Mouse (Mus musculus) thymus, postnatal 0 days (tissue): ENCODE measurements around the gene Arhgap30. TPM values are rescaled to one million over a fixed set of nuclear protein-coding genes. Genes with fewer than 3 reads are reported as not detected.

ENCODE experiments used
- DNase-seq: peaks from one replicate; pipeline ENCODE4 v3.0.0-alpha.2; 2015; ENCODE audit warnings: low spot score
- polyA plus RNA-seq: library from polyadenylated mRNA; unstranded; fragments of >200 nt; fragmentation: Nextera tagmentation; extraction: Ambion mirVana; gene quantifications from 2 replicates; pipeline ENCODE4 v1.2.1, GENCODE M21; 2015

The Arhgap30 gene
- polyA plus RNA-seq, 1 experiment from 2014 or later: 73.2 TPM

GRCm38 (mm10) chr1:171425126-171425525, 36.4 kb downstream of the Arhgap30 start:
- DNase-seq: no peak

DNA sequence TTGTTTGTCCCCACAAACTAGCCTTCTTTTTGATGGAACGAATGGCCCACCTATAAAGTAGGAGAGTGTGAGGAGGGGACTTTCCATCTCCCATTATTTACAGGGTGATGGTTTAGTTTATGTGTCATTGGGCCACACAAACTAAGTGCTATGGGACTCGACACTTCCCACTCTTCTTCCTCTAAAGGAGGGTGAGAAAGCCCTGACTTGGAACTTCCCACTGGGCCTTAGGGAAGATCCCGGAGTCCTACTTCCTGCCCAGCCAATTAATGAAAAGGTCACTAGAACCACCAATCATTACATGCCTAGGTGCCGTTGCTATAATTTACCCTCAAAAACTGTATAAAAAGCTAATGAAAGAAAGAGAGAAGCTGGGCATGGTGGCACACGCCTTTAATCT, 43.4 kb downstream of the Arhgap30 start:
- no peak for DNase-seq

GRCm38 (mm10) chr1:171435288-171435814, 46.6 kb downstream of the Arhgap30 start:
- no peak for DNase-seq

- no peak for DNase-seq
Observed at GRCm38 (mm10) chr1:171435974-171436373, 47.2 kb downstream of the Arhgap30 start.

- DNase-seq: peak; percentile 50
Observed at GRCm38 (mm10) chr1:171437264-171438013, 48.7 kb downstream of the Arhgap30 start, which contains the start of gene F11r. Gene F11r (plus strand): TSS chr1:171437535.

GRCm38 (mm10) chr1:171438014-171438670, 49.4 kb downstream of the Arhgap30 start:
- DNase-seq: no peak

GRCm38 (mm10) chr1:171439072-171439471, 50.3 kb downstream of the Arhgap30 start:
- DNase-seq: no peak

DNA sequence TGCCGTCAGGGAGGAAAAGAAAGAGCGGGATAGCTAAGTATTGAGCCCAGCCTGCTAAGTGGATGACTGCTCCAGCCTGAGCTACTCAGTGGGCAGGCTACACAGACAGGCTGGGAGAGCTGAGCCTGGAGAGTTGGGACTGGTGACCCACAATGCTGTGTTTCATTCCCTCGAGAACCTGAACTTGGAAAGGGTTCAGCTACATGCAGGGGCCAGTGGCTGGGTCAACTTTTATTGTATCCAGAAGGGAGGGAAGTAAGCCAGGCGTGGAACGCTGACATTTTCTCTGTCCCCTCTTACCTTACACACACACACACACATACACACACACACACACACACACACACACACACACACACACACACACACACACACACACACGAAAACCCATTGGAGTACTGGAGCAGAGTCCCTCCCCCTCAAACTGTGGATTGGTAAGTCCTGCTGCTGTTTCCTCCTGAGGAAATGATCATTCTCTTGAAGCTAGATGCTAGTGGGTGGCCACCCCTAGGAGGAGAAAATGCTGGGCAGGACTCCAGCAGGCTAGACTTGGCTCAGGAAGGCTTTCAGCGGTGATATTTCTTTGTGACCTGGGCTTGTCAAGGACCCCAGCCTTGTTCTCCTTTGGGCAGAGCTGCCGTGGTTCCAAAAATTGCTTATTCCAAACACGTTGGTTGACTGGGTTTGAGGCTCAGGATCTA, 51.4 kb downstream of the Arhgap30 start:
- no peak for DNase-seq

DNA sequence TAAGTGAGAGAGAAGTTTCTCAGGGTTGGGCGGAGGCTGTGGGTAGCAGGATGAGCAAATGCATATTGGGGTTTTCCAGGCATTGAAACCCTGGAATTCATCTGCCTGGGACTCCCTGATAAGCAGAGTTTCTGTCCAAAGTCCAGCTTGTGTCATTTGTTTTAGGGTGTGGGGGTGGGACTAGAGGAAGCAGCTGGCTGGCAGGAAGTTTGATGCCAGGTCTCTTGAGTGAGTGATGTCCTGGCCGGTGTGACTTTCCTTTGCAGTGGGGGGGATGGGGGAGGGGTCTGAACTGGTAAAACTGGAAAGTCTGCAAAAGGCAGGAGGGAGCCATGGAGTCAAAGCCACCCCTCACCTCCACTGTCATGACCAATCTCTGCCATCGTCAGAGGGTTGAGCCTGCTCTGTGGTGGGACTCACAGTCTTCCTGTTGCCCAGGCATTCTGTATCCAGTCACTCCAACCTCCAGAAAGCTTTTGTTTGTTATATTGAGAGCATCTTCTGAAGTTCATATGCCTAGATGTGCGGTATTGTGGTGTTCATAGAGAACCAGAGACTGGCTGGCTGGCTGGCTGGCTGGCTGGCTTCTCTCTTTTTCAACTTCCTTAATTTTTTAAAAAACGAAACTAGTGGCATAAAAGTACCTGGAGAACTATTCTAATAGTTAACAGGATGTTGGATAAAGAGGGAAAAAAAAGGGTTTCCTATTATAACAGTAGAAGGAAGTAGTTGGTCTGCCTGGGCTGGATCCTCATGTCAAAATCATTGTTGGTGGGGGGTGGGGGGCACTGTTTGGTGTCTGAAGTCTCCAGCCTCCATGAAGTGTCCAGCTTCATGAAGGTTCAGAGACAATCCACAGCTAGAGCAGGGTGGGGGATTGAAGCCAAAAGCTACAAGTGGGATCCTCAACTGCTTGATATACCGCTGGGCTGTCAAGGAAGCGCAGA, 53.0 kb downstream of the Arhgap30 start:
- no peak for DNase-seq

- no peak for DNase-seq
Observed at GRCm38 (mm10) chr1:171442413-171442760, 53.6 kb downstream of the Arhgap30 start.

DNA sequence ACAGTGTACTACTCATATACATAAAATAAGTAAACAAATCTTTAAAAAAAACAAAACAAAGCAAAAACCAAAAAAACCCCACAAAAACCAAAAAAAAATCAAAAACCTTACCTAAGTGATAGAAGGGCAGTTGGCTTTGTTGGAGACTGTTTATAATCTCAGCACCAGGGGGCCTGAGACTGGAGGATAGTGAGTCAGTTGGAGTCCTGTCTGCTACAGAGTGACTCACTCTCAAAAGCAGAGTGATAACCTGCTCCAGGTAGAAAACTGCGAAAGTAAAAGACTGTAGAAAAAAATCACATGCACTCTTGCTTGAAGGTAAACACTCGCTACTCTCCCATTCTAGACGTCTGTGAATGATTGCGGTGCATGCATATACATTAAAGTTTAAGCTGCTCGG, 56.3 kb downstream of the Arhgap30 start:
- no peak for DNase-seq

DNA sequence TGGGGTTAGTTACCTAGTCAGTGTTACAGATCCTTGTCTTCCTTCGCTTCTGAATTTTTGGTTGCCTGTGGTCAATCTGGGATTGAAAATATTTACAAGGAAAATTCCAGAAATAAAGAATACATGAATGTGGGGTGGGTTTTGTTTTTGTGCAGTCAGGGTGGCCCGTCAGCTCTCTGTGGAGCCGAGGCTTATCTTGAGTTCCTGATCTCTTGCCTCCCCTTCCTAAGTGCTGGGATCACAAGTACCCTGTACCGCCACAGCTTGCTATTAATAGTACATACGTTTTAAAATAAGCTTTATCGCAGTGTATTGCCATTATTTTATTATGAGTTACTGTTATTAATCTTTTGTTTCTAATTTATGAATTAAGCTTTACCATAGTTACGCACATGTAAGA, 58.1 kb downstream of the Arhgap30 start:
- no peak for DNase-seq

GRCm38 (mm10) chr1:171447692-171448091, 58.9 kb downstream of the Arhgap30 start:
- no peak for DNase-seq

DNA sequence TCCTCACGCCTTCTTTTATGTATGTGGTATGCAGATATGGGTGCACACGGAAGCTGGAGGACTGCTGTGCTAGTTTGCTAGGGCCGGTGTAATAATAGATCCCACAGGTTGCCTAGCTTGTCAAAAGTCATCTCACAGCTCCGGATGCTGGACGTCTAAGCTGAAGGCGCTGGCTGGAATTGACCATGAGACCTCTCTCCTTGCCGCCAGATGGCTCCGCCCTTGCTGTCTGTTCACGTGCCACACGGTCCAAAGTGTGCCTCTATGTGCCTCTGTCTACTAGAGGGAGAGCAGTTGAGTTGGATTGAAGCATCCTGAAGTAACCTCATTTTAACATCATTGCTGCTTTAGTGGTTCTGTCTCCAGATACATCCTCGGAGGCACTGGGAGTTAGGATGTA, 61.3 kb downstream of the Arhgap30 start:
- no peak for DNase-seq

GRCm38 (mm10) chr1:171451001-171451400, 62.2 kb downstream of the Arhgap30 start:
- DNase-seq: no peak

DNA sequence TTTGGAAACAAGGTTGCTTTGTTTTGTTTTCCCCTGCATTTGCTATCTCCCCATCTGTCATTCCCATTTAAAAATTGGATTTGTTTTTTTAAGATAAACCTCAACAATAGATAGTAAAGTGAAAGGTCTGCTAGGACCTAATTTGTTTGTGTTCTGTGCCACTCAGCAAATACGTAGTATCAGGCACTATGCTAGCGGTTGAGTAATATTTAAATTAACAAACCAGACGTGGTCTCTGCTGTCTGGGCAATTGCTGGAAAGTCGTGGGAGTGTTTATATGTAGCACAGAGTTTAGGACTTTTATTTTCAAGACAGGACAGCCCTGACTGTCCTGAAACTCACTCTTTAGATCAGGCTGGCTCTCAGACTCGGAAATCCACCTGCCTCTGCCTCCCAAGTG, 63.8 kb downstream of the Arhgap30 start:
- DNase-seq: no peak

DNA sequence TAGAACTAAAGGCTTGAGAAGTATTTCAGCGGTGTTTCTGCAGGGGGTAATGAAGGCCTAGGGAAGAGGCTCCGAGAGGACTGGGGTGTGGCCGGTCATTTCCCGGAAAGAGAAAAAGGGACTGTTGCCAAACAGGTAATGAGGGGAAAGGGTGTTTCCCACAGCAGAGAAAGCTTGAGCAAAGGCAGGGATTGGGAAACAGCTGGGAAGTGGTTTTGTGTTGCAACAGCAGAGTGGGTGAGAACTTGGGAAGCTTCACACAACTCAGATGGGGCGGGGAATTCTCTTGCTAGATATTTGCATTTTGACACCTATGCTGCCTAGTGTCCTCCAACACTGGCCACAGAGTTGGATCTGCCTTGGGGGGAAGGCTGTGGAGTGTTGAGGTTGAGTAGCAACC, 64.2 kb downstream of the Arhgap30 start:
- no peak for DNase-seq

- DNase-seq: no peak
Observed at GRCm38 (mm10) chr1:171454926-171455325, 66.2 kb downstream of the Arhgap30 start.

DNA sequence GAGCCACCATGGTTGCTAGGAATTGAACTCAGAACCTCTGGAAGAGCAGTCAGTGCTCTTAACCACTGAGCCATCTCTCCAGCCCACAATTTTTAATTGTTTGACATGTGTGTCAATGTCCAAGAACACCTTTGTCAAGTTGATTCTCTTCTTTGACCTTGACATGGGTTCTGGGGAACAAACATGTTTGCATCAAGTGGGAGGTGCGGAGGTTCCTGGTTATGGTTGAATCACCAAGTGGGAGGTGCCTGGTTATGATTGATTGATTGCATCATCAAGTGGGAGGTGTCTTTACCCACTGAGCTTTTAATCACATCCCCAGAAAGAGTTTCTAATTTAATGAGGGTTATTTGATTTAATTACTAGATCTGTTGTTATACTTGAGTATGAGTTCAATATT, 68.8 kb downstream of the Arhgap30 start:
- no peak for DNase-seq

- DNase-seq: no peak
Observed at GRCm38 (mm10) chr1:171459791-171460190, 71.0 kb downstream of the Arhgap30 start.
